In genomic region chr11:53931091-53931943, GRCm38 (mm10) we compare ENCODE assay signal across 8 mouse cellular contexts. TPM values are rescaled to one million over a fixed set of nuclear protein-coding genes. Genes with fewer than 3 reads are reported as not detected.
A peak's percentile ranks its signal among the peaks of the same experiment; 100 is the strongest.
DNase-seq lines count a peak whose midpoint lies in the region; TF ChIP-seq lines count a peak whose summit lies in the region.
"Had no signal": no experiment of that assay in that cellular context is flagged by ENCODE, and none has a peak within 500 bp of the region (broad histone marks: within the 10 kb centered on the region; RNA-seq: fewer than 3 reads in every experiment).

No protein-coding gene starts in this region.

- H3K4me1 ChIP-seq in spleen, adult 2 months (ENCODE audit: control insufficient read depth, insufficient read depth, insufficient read length), result no peaks in the 10 kb centered on the region

- no peak overlapping the region for H3K27ac ChIP-seq in layer of hippocampus, adult 2 months
- no peak overlapping the region for H3K27ac ChIP-seq in spleen, adult 2 months (ENCODE audit: insufficient read depth, low read length)
- H3K27ac ChIP-seq: lung, embryonic 15.5 days had no signal

- H3K4me3 ChIP-seq in layer of hippocampus, adult 2 months, result no peak overlapping the region
- H3K4me3 ChIP-seq in spleen, adult 2 months (ENCODE audit: extremely low read depth, insufficient read depth, insufficient read length), result no peak overlapping the region
- H3K4me3 ChIP-seq: lung, embryonic 15.5 days had no signal

- H3K36me3 ChIP-seq in spleen, adult 2 months (ENCODE audit: control insufficient read depth, insufficient read depth, low read length), result no peaks in the 10 kb centered on the region
- H3K36me3 ChIP-seq: lung, embryonic 15.5 days had no signal

- TF ChIP-seq CTCF in layer of hippocampus, adult 2 months (conservative IDR thresholded peaks at IDR 0.05), result peak; percentile 81
- peak; percentile 46; the same call in 1 of the 2 replicates for TF ChIP-seq CTCF in spleen, adult 2 months (IDR thresholded peaks at IDR 0.05; ENCODE audit: extremely low read depth, insufficient read depth, insufficient read length, insufficient replicate concordance)

- DNase-seq in CD8-positive naive resting alpha-beta T cell, adult 2 months (ENCODE audit: low read depth in 2 of 2, low spot score in 2 of 2), result peak; percentile 14 to 44
- DNase-seq in NIH3T3 (ENCODE audit: low read depth), result peak; percentile 82
- DNase-seq in cerebellum, adult 9-10 months, result peak; percentile 67
- DNase-seq in gastrocnemius, postnatal 25 days, result peak; percentile 33
- DNase-seq in layer of hippocampus, adult 2 months (ENCODE audit: low spot score in 2 of 2), result peak; percentile 25 to 70
- peak; percentile 50 to 71 for DNase-seq in lung, postnatal 4 days
- DNase-seq in spleen, adult 2 months (ENCODE audit: low read depth in 1 of 2, low spot score in 2 of 2), result peak; percentile 8 to 21

- 41% methylated on average over 17 of the region's 17 CpGs for WGBS in spleen, adult 2 months

- H3K27me3 ChIP-seq in spleen, adult 2 months (ENCODE audit: control insufficient read depth, insufficient read depth, low read length), result no peaks in the 10 kb centered on the region
- H3K27me3 ChIP-seq: lung, embryonic 15.5 days had no signal

- no peak for TF ChIP-seq POLR2A in spleen, adult 2 months (IDR thresholded peaks at IDR 0.05; ENCODE audit: low read depth, low read length)

RNA-seq across cellular contexts. Expression of gene Slc22a5, which starts 39.9 kb away (rescaled TPM):
- 10 to 100 TPM; 10.6 to 10.7 TPM for total RNA-seq in gastrocnemius, postnatal 25 days (2021)
- 10 to 100 TPM; 10.7 to 12.4 TPM for total RNA-seq in layer of hippocampus, adult 2 months (2021)
- polyA plus RNA-seq in spleen, adult 2 months (2012; rRNA removed), result 8.9 and 10.3 TPM in 2 replicates

RNA-seq across cellular contexts. Expression of gene Slc22a21, which starts 48.8 kb away (rescaled TPM):
- 1 to 10 TPM in 1 of 2 experiments, under 1 TPM in 1; 1.00 to 1.4 TPM for total RNA-seq in gastrocnemius, postnatal 25 days (2021)
- 1 to 10 TPM; 1.8 TPM for total RNA-seq in layer of hippocampus, adult 2 months (2021)
- polyA plus RNA-seq in spleen, adult 2 months (2012; rRNA removed), result 1.6 and 1.8 TPM in 2 replicates

Comparison
In these comparisons a context has a peak if more than half of its experiments do, and no peak if none do; other contexts are left out.
1. DNase-seq: peak in every context shown above with its lines; median percentile 82 in NIH3T3; 67 in cerebellum, adult 9-10 months; 60 in lung, postnatal 4 days; 48 in layer of hippocampus, adult 2 months; 33 in gastrocnemius, postnatal 25 days; 29 in CD8-positive naive resting alpha-beta T cell, adult 2 months; 14 in spleen, adult 2 months.